Mouse (Mus musculus): ENCODE results near the gene Mettl8. TPM values are rescaled to one million over a fixed set of nuclear protein-coding genes. Genes with fewer than 3 reads are reported as not detected.

Mettl8 gene
- polyA plus RNA-seq, 1 experiment from 2014 or later = 12.5 TPM

- H3K9ac ChIP-seq = no peak overlapping the region
- no peak overlapping the region for H3K4me3 ChIP-seq
- H3K36me3 ChIP-seq = no peaks in the 10 kb centered on the region
- H3K27me3 ChIP-seq = no peaks in the 10 kb centered on the region
- no peak overlapping the region for H3K4me2 ChIP-seq
- no peak overlapping the region for H3K27ac ChIP-seq (replicated peaks)
- 86% methylated on average over 8 of the region's 8 CpGs for WGBS
- no peaks in the 10 kb centered on the region for H3K4me1 ChIP-seq (replicated peaks)
- no peak for ATAC-seq (ENCODE audit: low FRiP score, low read depth)
- no peaks in the 10 kb centered on the region for H3K9me3 ChIP-seq
Measured at GRCm38 (mm10) chr2:70944511-70945305, 110.7 kb downstream of the Mettl8 start.

- Histone ChIP-seq H3K4me3 (no peak overlapping the region), H3K4me2 (no peak overlapping the region), H3K9ac (no peak overlapping the region), H3K27ac (replicated peaks) (no peak overlapping the region), H3K9me3 (no peaks in the 10 kb centered on the region), H3K36me3 (no peaks in the 10 kb centered on the region), H3K4me1 (replicated peaks) (no peaks in the 10 kb centered on the region), H3K27me3 (no peaks in the 10 kb centered on the region)
- WGBS = 80% methylated on average over 14 of the region's 14 CpGs
- ATAC-seq (ENCODE audit: low FRiP score, low read depth) = no peak
Measured at GRCm38 (mm10) chr2:70940826-70941225, 114.6 kb downstream of the Mettl8 start.

GRCm38 (mm10) chr2:70938844-70939494 is 116.4 kb downstream of the Mettl8 start:
- H3K4me1 ChIP-seq (replicated peaks) = no peaks in the 10 kb centered on the region
- H3K36me3 ChIP-seq = no peaks in the 10 kb centered on the region
- H3K4me2 ChIP-seq = no peak overlapping the region
- no peak overlapping the region for H3K9ac ChIP-seq
- no peak overlapping the region for H3K4me3 ChIP-seq
- no peak overlapping the region for H3K27ac ChIP-seq (replicated peaks)
- ATAC-seq (ENCODE audit: low FRiP score, low read depth) = no peak
- no peaks in the 10 kb centered on the region for H3K27me3 ChIP-seq
- no peaks in the 10 kb centered on the region for H3K9me3 ChIP-seq
- WGBS = 86% methylated on average over 21 of the region's 21 CpGs

- no peaks in the 10 kb centered on the region for H3K36me3 ChIP-seq
- H3K4me1 ChIP-seq (replicated peaks) = no peaks in the 10 kb centered on the region
- no peaks in the 10 kb centered on the region for H3K9me3 ChIP-seq
- ATAC-seq (ENCODE audit: low FRiP score, low read depth) = no peak
- no peak overlapping the region for H3K4me2 ChIP-seq
- H3K27me3 ChIP-seq = no peaks in the 10 kb centered on the region
- H3K27ac ChIP-seq (replicated peaks) = no peak overlapping the region
- H3K9ac ChIP-seq = no peak overlapping the region
- WGBS = 74% methylated on average over 8 of the region's 8 CpGs
- no peak overlapping the region for H3K4me3 ChIP-seq
Measured at GRCm38 (mm10) chr2:70934772-70935171, 120.6 kb downstream of the Mettl8 start.

- Histone ChIP-seq H3K9me3 (no peaks in the 10 kb centered on the region), H3K4me1 (replicated peaks) (no peaks in the 10 kb centered on the region), H3K4me3 (no peak overlapping the region), H3K36me3 (no peaks in the 10 kb centered on the region), H3K27ac (replicated peaks) (no peak overlapping the region), H3K4me2 (no peak overlapping the region), H3K27me3 (no peaks in the 10 kb centered on the region), H3K9ac (no peak overlapping the region)
- no peak for ATAC-seq (ENCODE audit: low FRiP score, low read depth)
- WGBS = 88% methylated on average over 1 of the region's 1 CpGs
Measured at GRCm38 (mm10) chr2:70933516-70933915, 121.9 kb downstream of the Mettl8 start.

- Histone ChIP-seq H3K4me2 (no peak overlapping the region), H3K4me1 (replicated peaks) (no peaks in the 10 kb centered on the region), H3K9ac (no peak overlapping the region), H3K4me3 (no peak overlapping the region), H3K27me3 (no peaks in the 10 kb centered on the region), H3K27ac (replicated peaks) (no peak overlapping the region), H3K9me3 (no peaks in the 10 kb centered on the region), H3K36me3 (no peaks in the 10 kb centered on the region)
- WGBS = 85% methylated on average over 4 of the region's 4 CpGs
- no peak for ATAC-seq (ENCODE audit: low FRiP score, low read depth)
Measured at GRCm38 (mm10) chr2:70932965-70933364, 122.4 kb downstream of the Mettl8 start.

- no peak for ATAC-seq (ENCODE audit: low FRiP score, low read depth)
- Histone ChIP-seq H3K27ac (replicated peaks) (no peak overlapping the region), H3K36me3 (no peaks in the 10 kb centered on the region), H3K4me3 (no peak overlapping the region), H3K27me3 (no peaks in the 10 kb centered on the region), H3K4me1 (replicated peaks) (no peaks in the 10 kb centered on the region), H3K9me3 (no peaks in the 10 kb centered on the region), H3K9ac (no peak overlapping the region), H3K4me2 (no peak overlapping the region)
- 86% methylated on average over 11 of the region's 11 CpGs for WGBS
Measured at GRCm38 (mm10) chr2:70930631-70931288, 124.6 kb downstream of the Mettl8 start.

- Histone ChIP-seq H3K4me3 (no peak overlapping the region), H3K4me1 (replicated peaks) (no peaks in the 10 kb centered on the region), H3K36me3 (no peaks in the 10 kb centered on the region), H3K27me3 (no peaks in the 10 kb centered on the region), H3K9ac (no peak overlapping the region), H3K9me3 (no peaks in the 10 kb centered on the region), H3K4me2 (no peak overlapping the region), H3K27ac (replicated peaks) (no peak overlapping the region)
- 77% methylated on average over 11 of the region's 11 CpGs for WGBS
- ATAC-seq (ENCODE audit: low FRiP score, low read depth) = no peak
Measured at GRCm38 (mm10) chr2:70929714-70930113, 125.7 kb downstream of the Mettl8 start.

- 95% methylated on average over 1 of the region's 1 CpGs for WGBS
- no peak overlapping the region for H3K27ac ChIP-seq (replicated peaks)
- H3K4me1 ChIP-seq (replicated peaks) = no peaks in the 10 kb centered on the region
- ATAC-seq (ENCODE audit: low FRiP score, low read depth) = no peak
- H3K4me3 ChIP-seq = no peak overlapping the region
- H3K4me2 ChIP-seq = no peak overlapping the region
- H3K9ac ChIP-seq = no peak overlapping the region
- H3K36me3 ChIP-seq = no peaks in the 10 kb centered on the region
- H3K9me3 ChIP-seq = no peaks in the 10 kb centered on the region
- H3K27me3 ChIP-seq = no peaks in the 10 kb centered on the region
Measured at GRCm38 (mm10) chr2:70924049-70924448, 131.3 kb downstream of the Mettl8 start.

GRCm38 (mm10) chr2:70922814-70923213 is 132.6 kb downstream of the Mettl8 start:
- ATAC-seq (ENCODE audit: low FRiP score, low read depth) = no peak
- H3K9ac ChIP-seq = no peak overlapping the region
- H3K27me3 ChIP-seq = no peaks in the 10 kb centered on the region
- H3K27ac ChIP-seq (replicated peaks) = no peak overlapping the region
- no peaks in the 10 kb centered on the region for H3K9me3 ChIP-seq
- no peaks in the 10 kb centered on the region for H3K36me3 ChIP-seq
- H3K4me2 ChIP-seq = no peak overlapping the region
- H3K4me3 ChIP-seq = no peak overlapping the region
- H3K4me1 ChIP-seq (replicated peaks) = no peaks in the 10 kb centered on the region
- 80% methylated on average over 6 of the region's 6 CpGs for WGBS

- H3K9ac ChIP-seq = no peak overlapping the region
- no peaks in the 10 kb centered on the region for H3K4me1 ChIP-seq (replicated peaks)
- H3K27me3 ChIP-seq = no peaks in the 10 kb centered on the region
- H3K36me3 ChIP-seq = no peaks in the 10 kb centered on the region
- no peak for ATAC-seq (ENCODE audit: low FRiP score, low read depth)
- 59% methylated on average over 8 of the region's 8 CpGs for WGBS
- H3K9me3 ChIP-seq = no peaks in the 10 kb centered on the region
- no peak overlapping the region for H3K27ac ChIP-seq (replicated peaks)
- H3K4me3 ChIP-seq = no peak overlapping the region
- H3K4me2 ChIP-seq = no peak overlapping the region
Measured at GRCm38 (mm10) chr2:70920937-70921596, 134.3 kb downstream of the Mettl8 start.

Measured in hindbrain, embryonic 15.5 days (tissue).